Comparison of ENCODE assay signal across 1 mouse cellular context in the genomic region with DNA sequence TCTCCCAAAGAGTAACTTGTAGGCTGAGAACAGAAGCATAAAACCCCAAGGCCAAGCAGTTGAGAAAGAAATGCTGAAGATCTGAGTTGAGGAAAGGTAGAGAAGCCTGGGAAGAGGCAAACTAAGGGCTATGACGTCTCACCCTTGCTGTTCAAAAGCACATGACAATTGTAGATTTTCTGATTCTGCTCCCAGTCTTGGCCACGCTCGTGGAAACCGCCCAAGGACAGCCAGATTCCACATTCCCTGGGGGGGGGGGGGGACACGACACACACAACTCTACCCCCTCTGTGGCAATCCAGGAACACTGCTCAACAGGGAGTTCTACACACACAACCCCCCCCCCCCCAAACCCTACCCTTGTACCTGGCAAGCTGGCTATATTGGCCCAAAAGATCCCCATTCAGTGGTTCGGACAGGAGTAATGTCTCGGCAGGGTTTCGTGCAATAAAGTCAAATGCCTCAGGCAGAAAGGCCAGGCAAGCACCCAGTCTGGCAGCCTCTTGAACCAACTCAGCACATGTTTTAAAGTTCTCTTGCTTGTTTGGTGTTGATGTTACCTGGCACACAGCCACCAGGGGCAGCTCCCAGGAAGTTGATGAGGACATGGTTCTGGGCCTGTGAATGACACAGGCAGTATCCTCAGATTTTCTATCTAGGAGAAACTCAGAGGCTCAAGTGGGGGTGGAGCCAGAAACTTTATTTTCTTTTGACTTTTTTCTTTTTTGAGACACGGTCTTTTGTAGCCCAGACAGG.
A peak's percentile ranks its signal among the peaks of the same experiment; 100 is the strongest.
TF ChIP-seq lines count a peak whose summit lies in the region.

No protein-coding gene starts in this region.

TF ChIP-seq in CH12.LX, 34 proteins besides CTCF, POLR2A, EP300 and RAD21:
- TF ChIP-seq IRF4 (IDR thresholded peaks at IDR 0.05; ENCODE audit: low read depth, low read length): no peak
- TF ChIP-seq ZMIZ1 (IDR thresholded peaks at IDR 0.05; ENCODE audit: low read depth, low read length): 0 out of 2 replicates have a peak, but pooled peaks have one; percentile 9
TF ChIP-seq in CH12.LX: peak in this region for 1.
